Mouse (Mus musculus) G1E (cell line): ENCODE measurements around the gene Olfr1058. TPM values are rescaled to one million over a fixed set of nuclear protein-coding genes. Genes with fewer than 3 reads are reported as not detected.
"Not testable (repeated sequence)": the region's sequence is repeated elsewhere in the genome, so short reads cannot be mapped to it uniquely, and the experiment has no call there.

Experiments
- ATAC-seq: 2 replicates; pipeline ENCODE4 v1.8.0; 2016; ENCODE audit warnings: mild to moderate bottlenecking; ENCODE audit not compliant: insufficient number of reproducible peaks, poor library complexity, low FRiP score, severe bottlenecking; ENCODE audit errors: extremely low read depth
- DNase-seq: peaks from one replicate; pipeline ENCODE4 v3.0.0; 2012; ENCODE audit warnings: low spot score
- H3K27me3 ChIP-seq: 2 replicates; pipeline ENCODE4 v1.6.1; 2012; ENCODE audit warnings: mild to moderate bottlenecking, low read length, inconsistent platforms; ENCODE audit not compliant: insufficient read depth
- H3K36me3 ChIP-seq: replicated peaks from 2 replicates; pipeline ENCODE3; 2012; ENCODE audit warnings: mild to moderate bottlenecking, inconsistent platforms
- H3K4me1 ChIP-seq: 2 replicates; pipeline ENCODE4 v1.6.1; 2012; ENCODE audit warnings: low read depth, low read length, inconsistent platforms, mixed read lengths; ENCODE audit not compliant: insufficient read depth
- H3K4me3 ChIP-seq: 2 replicates; pipeline ENCODE4 v1.5.1; 2012; ENCODE audit warnings: low read depth, mild to moderate bottlenecking, inconsistent platforms, low read length, moderate library complexity, mixed read lengths
- H3K9me3 ChIP-seq: replicated peaks from 2 replicates; pipeline ENCODE4 v1.6.1; 2012; ENCODE audit warnings: inconsistent platforms
- CTCF ChIP-seq: IDR thresholded peaks from 2 replicates; pipeline ENCODE4 v1.5.1; 2012; ENCODE audit warnings: low read depth, low read length, inconsistent platforms, mixed read lengths
- GATA1 ChIP-seq: IDR thresholded peaks from 2 replicates; pipeline ENCODE4 v1.6.1; 2012; ENCODE audit warnings: borderline replicate concordance, low read length, inconsistent platforms, mixed read lengths
- GATA2 ChIP-seq: IDR thresholded peaks from 2 replicates; pipeline ENCODE4 v1.6.1; 2012; ENCODE audit warnings: low read depth, low read length, inconsistent platforms, borderline replicate concordance
- POLR2AphosphoS5 ChIP-seq: IDR thresholded peaks from 2 replicates; pipeline ENCODE4 v1.6.1; 2012; ENCODE audit warnings: low read depth, low read length, inconsistent platforms; ENCODE audit not compliant: insufficient replicate concordance
- TAL1 ChIP-seq: conservative IDR thresholded peaks from 2 replicates; pipeline ENCODE4 v1.6.1; 2012; ENCODE audit warnings: low read depth, low read length, inconsistent platforms, mixed read lengths
- polyA plus RNA-seq: library from polyadenylated mRNA; stranded (reverse); fragments of >175 nt; gene quantifications from 2 replicates; pipeline ENCODE4 v1.2.3, GENCODE M21; 2012
- total RNA-seq, 2 experiments: library from RNA; stranded (forward) in 1 of 2; stranded (reverse) in 1 of 2; fragments of 200-1000 nt in 1 of 2; fragments of >200 nt in 1 of 2; fragmentation: Nextera tagmentation in 1 of 2; gene quantifications; 2 replicates each; pipeline ENCODE4 v1.2.3; 2014 to 2017

The Olfr1058 gene
- total and polyA plus RNA-seq, 3 experiments = not detected

GRCm38 (mm10) chr2:86362369-86362768 lies 26.0 kb downstream of the Olfr1058 start, which contains the start of gene Olfr1056:
Olfr1056 (minus strand) TSS chr2:86362469.
- DNase-seq (no peak), ATAC-seq (no peak)
- H3K4me1 ChIP-seq = no peaks in the 10 kb centered on the region
- TF ChIP-seq GATA2 (no peak), TAL1 (no peak), CTCF (no peak), GATA1 (no peak)
- peaks cover 4% of the 10 kb centered on the region; the same call in 1 of the 2 replicates for H3K9me3 ChIP-seq
- H3K36me3 ChIP-seq = no peaks in the 10 kb centered on the region
- no peaks in the 10 kb centered on the region for H3K27me3 ChIP-seq
- no peak within 1 kb of the TSS for H3K4me3 ChIP-seq

- H3K9me3 ChIP-seq, H3K36me3 ChIP-seq, H3K4me1 ChIP-seq, H3K27me3 ChIP-seq, ATAC-seq, H3K4me3 ChIP-seq, DNase-seq: not testable (repeated sequence)
Observed at GRCm38 (mm10) chr2:86351751-86352150, 36.6 kb downstream of the Olfr1058 start.

GRCm38 (mm10) chr2:86350184-86350583 lies 38.2 kb downstream of the Olfr1058 start, which contains the start of gene Olfr1055:
Olfr1055 (minus strand) TSS chr2:86350284.
- ATAC-seq (no peak), DNase-seq (no peak)
- H3K36me3 ChIP-seq = no peaks in the 10 kb centered on the region
- no peaks in the 10 kb centered on the region for H3K4me1 ChIP-seq
- H3K27me3 ChIP-seq = no peaks in the 10 kb centered on the region
- H3K4me3 ChIP-seq = no peak within 1 kb of the TSS
- TF ChIP-seq CTCF (no peak), POLR2AphosphoS5 (no peak), TAL1 (no peak), GATA1 (no peak), GATA2 (no peak)
- H3K9me3 ChIP-seq = no peaks in the 10 kb centered on the region

GRCm38 (mm10) chr2:86335333-86335732 lies 53.0 kb downstream of the Olfr1058 start, which contains the start of gene Olfr1054:
Olfr1054 (minus strand) TSS chr2:86335433.
- DNase-seq (no peak), ATAC-seq (no peak)
- Histone ChIP-seq H3K36me3 (no peaks in the 10 kb centered on the region), H3K4me3 (no peak within 1 kb of the TSS), H3K4me1 (no peaks in the 10 kb centered on the region), H3K27me3 (no peaks in the 10 kb centered on the region), H3K9me3 (no peaks in the 10 kb centered on the region)
- TF ChIP-seq TAL1 (no peak), GATA2 (no peak), POLR2AphosphoS5 (no peak), GATA1 (no peak), CTCF (no peak)

Other genes with a start within 250 kb of the Olfr1058 start
Only the 20 nearest of the 26 such genes appear.
- gene Olfr1045, start 185.6 kb downstream of the Olfr1058 start, total RNA-seq (2014; fragmentation: Nextera tagmentation) = not detected in 2 replicates
- 0.16 and 0.17 TPM in 2 replicates for gene Olfr1045, start 185.6 kb downstream of the Olfr1058 start, total RNA-seq (2017)
- gene Olfr1045, start 185.6 kb downstream of the Olfr1058 start, polyA plus RNA-seq = not detected in 2 replicates
- gene Olfr1046, start 169.2 kb downstream of the Olfr1058 start, total RNA-seq (2014; fragmentation: Nextera tagmentation) = not detected in 2 replicates
- gene Olfr1046, start 169.2 kb downstream of the Olfr1058 start, total RNA-seq (2017) = 0.16 TPM in 1 of 2 replicates, not detected in the other
- gene Olfr1046, start 169.2 kb downstream of the Olfr1058 start, polyA plus RNA-seq = not detected in 2 replicates
- not detected in 2 replicates for gene Olfr1047, start 157.2 kb downstream of the Olfr1058 start, total RNA-seq (2014; fragmentation: Nextera tagmentation)
- not detected in 2 replicates for gene Olfr1047, start 157.2 kb downstream of the Olfr1058 start, total RNA-seq (2017)
- not detected in 2 replicates for gene Olfr1047, start 157.2 kb downstream of the Olfr1058 start, polyA plus RNA-seq
- not detected in 2 replicates for gene Olfr1048, start 148.3 kb downstream of the Olfr1058 start, total RNA-seq (2014; fragmentation: Nextera tagmentation)
- gene Olfr1048, start 148.3 kb downstream of the Olfr1058 start, total RNA-seq (2017) = 0.06 and 0.27 TPM in 2 replicates
- gene Olfr1048, start 148.3 kb downstream of the Olfr1058 start, polyA plus RNA-seq = not detected in 2 replicates
- not detected in 2 replicates for gene Olfr1049, start 130.2 kb downstream of the Olfr1058 start, total RNA-seq (2014; fragmentation: Nextera tagmentation)
- gene Olfr1049, start 130.2 kb downstream of the Olfr1058 start, total RNA-seq (2017) = not detected in 2 replicates
- gene Olfr1049, start 130.2 kb downstream of the Olfr1058 start, polyA plus RNA-seq = not detected in 2 replicates
- not detected in 2 replicates for gene Olfr1051, start 109.5 kb downstream of the Olfr1058 start, total RNA-seq (2014; fragmentation: Nextera tagmentation)
- not detected in 2 replicates for gene Olfr1051, start 109.5 kb downstream of the Olfr1058 start, total RNA-seq (2017)
- gene Olfr1051, start 109.5 kb downstream of the Olfr1058 start, polyA plus RNA-seq = not detected in 2 replicates
- not detected in 2 replicates for gene Olfr1052, start 96.1 kb downstream of the Olfr1058 start, total RNA-seq (2014; fragmentation: Nextera tagmentation)
- gene Olfr1052, start 96.1 kb downstream of the Olfr1058 start, total RNA-seq (2017) = 0.11 and 0.12 TPM in 2 replicates
- not detected in 2 replicates for gene Olfr1052, start 96.1 kb downstream of the Olfr1058 start, polyA plus RNA-seq
- not detected in 2 replicates for gene Olfr1053, start 73.3 kb downstream of the Olfr1058 start, total RNA-seq (2014; fragmentation: Nextera tagmentation)
- gene Olfr1053, start 73.3 kb downstream of the Olfr1058 start, total RNA-seq (2017) = not detected in 2 replicates
- gene Olfr1053, start 73.3 kb downstream of the Olfr1058 start, polyA plus RNA-seq = not detected in 2 replicates
- not detected in 2 replicates for gene Olfr1054, start 53.1 kb downstream of the Olfr1058 start, total RNA-seq (2014; fragmentation: Nextera tagmentation)
- gene Olfr1054, start 53.1 kb downstream of the Olfr1058 start, total RNA-seq (2017) = not detected in 2 replicates
- gene Olfr1054, start 53.1 kb downstream of the Olfr1058 start, polyA plus RNA-seq = not detected in 2 replicates
- not detected in 2 replicates for gene Olfr1055, start 38.3 kb downstream of the Olfr1058 start, total RNA-seq (2014; fragmentation: Nextera tagmentation)
- not detected in 2 replicates for gene Olfr1055, start 38.3 kb downstream of the Olfr1058 start, total RNA-seq (2017)
- gene Olfr1055, start 38.3 kb downstream of the Olfr1058 start, polyA plus RNA-seq = not detected in 2 replicates
- not detected in 2 replicates for gene Olfr1056, start 26.1 kb downstream of the Olfr1058 start, total RNA-seq (2014; fragmentation: Nextera tagmentation)
- 0.12 and 0.60 TPM in 2 replicates for gene Olfr1056, start 26.1 kb downstream of the Olfr1058 start, total RNA-seq (2017)
- gene Olfr1056, start 26.1 kb downstream of the Olfr1058 start, polyA plus RNA-seq = not detected in 2 replicates
- gene Olfr1057, start 10.2 kb downstream of the Olfr1058 start, total RNA-seq (2014; fragmentation: Nextera tagmentation) = not detected in 2 replicates
- 0.22 TPM in 1 of 2 replicates, not detected in the other for gene Olfr1057, start 10.2 kb downstream of the Olfr1058 start, total RNA-seq (2017)
- gene Olfr1057, start 10.2 kb downstream of the Olfr1058 start, polyA plus RNA-seq = not detected in 2 replicates
- not detected in 2 replicates for gene Olfr1061, start 25.5 kb upstream of the Olfr1058 start, total RNA-seq (2014; fragmentation: Nextera tagmentation)
- not detected in 2 replicates for gene Olfr1061, start 25.5 kb upstream of the Olfr1058 start, total RNA-seq (2017)
- not detected in 2 replicates for gene Olfr1061, start 25.5 kb upstream of the Olfr1058 start, polyA plus RNA-seq
- not detected in 2 replicates for gene Olfr1062, start 38.2 kb upstream of the Olfr1058 start, total RNA-seq (2014; fragmentation: Nextera tagmentation)
- gene Olfr1062, start 38.2 kb upstream of the Olfr1058 start, total RNA-seq (2017) = 0.05 TPM in 1 of 2 replicates, not detected in the other
- gene Olfr1062, start 38.2 kb upstream of the Olfr1058 start, polyA plus RNA-seq = not detected in 2 replicates
- not detected in 2 replicates for gene Olfr1065, start 62.0 kb upstream of the Olfr1058 start, total RNA-seq (2014; fragmentation: Nextera tagmentation)
- gene Olfr1065, start 62.0 kb upstream of the Olfr1058 start, total RNA-seq (2017) = 0.11 TPM in 1 of 2 replicates, not detected in the other
- gene Olfr1065, start 62.0 kb upstream of the Olfr1058 start, polyA plus RNA-seq = not detected in 2 replicates
- not detected in 2 replicates for gene Olfr1066, start 67.7 kb upstream of the Olfr1058 start, total RNA-seq (2014; fragmentation: Nextera tagmentation)
- gene Olfr1066, start 67.7 kb upstream of the Olfr1058 start, total RNA-seq (2017) = 0.49 TPM in 1 of 2 replicates, not detected in the other
- gene Olfr1066, start 67.7 kb upstream of the Olfr1058 start, polyA plus RNA-seq = not detected in 2 replicates
- gene Olfr228, start 98.8 kb upstream of the Olfr1058 start, total RNA-seq (2014; fragmentation: Nextera tagmentation) = not detected in 2 replicates
- gene Olfr228, start 98.8 kb upstream of the Olfr1058 start, total RNA-seq (2017) = not detected in 2 replicates
- gene Olfr228, start 98.8 kb upstream of the Olfr1058 start, polyA plus RNA-seq = not detected in 2 replicates
- not detected in 2 replicates for gene Olfr1076, start 119.9 kb upstream of the Olfr1058 start, total RNA-seq (2014; fragmentation: Nextera tagmentation)
- gene Olfr1076, start 119.9 kb upstream of the Olfr1058 start, total RNA-seq (2017) = not detected in 2 replicates
- gene Olfr1076, start 119.9 kb upstream of the Olfr1058 start, polyA plus RNA-seq = not detected in 2 replicates
- not detected in 2 replicates for gene Olfr1079, start 153.9 kb upstream of the Olfr1058 start, total RNA-seq (2014; fragmentation: Nextera tagmentation)
- gene Olfr1079, start 153.9 kb upstream of the Olfr1058 start, total RNA-seq (2017) = not detected in 2 replicates
- gene Olfr1079, start 153.9 kb upstream of the Olfr1058 start, polyA plus RNA-seq = not detected in 2 replicates
- not detected in 2 replicates for gene Olfr1080, start 169.7 kb upstream of the Olfr1058 start, total RNA-seq (2014; fragmentation: Nextera tagmentation)
- not detected in 2 replicates for gene Olfr1080, start 169.7 kb upstream of the Olfr1058 start, total RNA-seq (2017)
- not detected in 2 replicates for gene Olfr1080, start 169.7 kb upstream of the Olfr1058 start, polyA plus RNA-seq